Mouse (Mus musculus): ENCODE measurements around the gene Mycn. TPM values are rescaled to one million over a fixed set of nuclear protein-coding genes. Genes with fewer than 3 reads are reported as not detected.

Mycn gene
- polyA plus RNA-seq, 1 experiment, result 1.4 TPM

GRCm38 (mm10) chr12:12906771-12907170 is 34.9 kb downstream of the Mycn start:
- no peaks in the 10 kb centered on the region for H3K36me3 ChIP-seq (ENCODE audit: control insufficient read depth, insufficient read depth, low read length)
- H3K27me3 ChIP-seq (ENCODE audit: control insufficient read depth, insufficient read depth, low read length), result no peaks in the 10 kb centered on the region
- H3K4me1 ChIP-seq (ENCODE audit: control insufficient read depth, insufficient read depth, insufficient read length), result no peaks in the 10 kb centered on the region
- no peak overlapping the region for H3K27ac ChIP-seq (ENCODE audit: insufficient read depth, low read length)
- no peak overlapping the region for H3K4me3 ChIP-seq (ENCODE audit: extremely low read depth, insufficient read depth, insufficient read length)
- TF ChIP-seq CTCF (IDR thresholded peaks at IDR 0.05; ENCODE audit: extremely low read depth, insufficient read depth, insufficient read length, insufficient replicate concordance), result no peak
- DNase-seq (ENCODE audit: low read depth in 1 of 2, low spot score in 2 of 2), result no peak
- 72% methylated on average over 6 of the region's 6 CpGs for WGBS

- no peaks in the 10 kb centered on the region for H3K4me1 ChIP-seq (ENCODE audit: control insufficient read depth, insufficient read depth, insufficient read length)
- no peak overlapping the region for H3K4me3 ChIP-seq (ENCODE audit: extremely low read depth, insufficient read depth, insufficient read length)
- no peak for TF ChIP-seq CTCF (IDR thresholded peaks at IDR 0.05; ENCODE audit: extremely low read depth, insufficient read depth, insufficient read length, insufficient replicate concordance)
- TF ChIP-seq POLR2A (IDR thresholded peaks at IDR 0.05; ENCODE audit: low read depth, low read length), result no peak
- no peak overlapping the region for H3K27ac ChIP-seq (ENCODE audit: insufficient read depth, low read length)
- no peak for DNase-seq (ENCODE audit: low read depth in 1 of 2, low spot score in 2 of 2)
- H3K27me3 ChIP-seq (ENCODE audit: control insufficient read depth, insufficient read depth, low read length), result no peaks in the 10 kb centered on the region
- H3K36me3 ChIP-seq (ENCODE audit: control insufficient read depth, insufficient read depth, low read length), result no peaks in the 10 kb centered on the region
- 78% methylated on average over 8 of the region's 8 CpGs for WGBS
Measured at GRCm38 (mm10) chr12:12906321-12906720, 35.4 kb downstream of the Mycn start.

GRCm38 (mm10) chr12:12905117-12905516 is 36.6 kb downstream of the Mycn start:
- TF ChIP-seq CTCF (IDR thresholded peaks at IDR 0.05; ENCODE audit: extremely low read depth, insufficient read depth, insufficient read length, insufficient replicate concordance) (no peak), POLR2A (IDR thresholded peaks at IDR 0.05; ENCODE audit: low read depth, low read length) (no peak)
- Histone ChIP-seq H3K4me1 (ENCODE audit: control insufficient read depth, insufficient read depth, insufficient read length) (no peaks in the 10 kb centered on the region), H3K4me3 (ENCODE audit: extremely low read depth, insufficient read depth, insufficient read length) (no peak overlapping the region), H3K27ac (ENCODE audit: insufficient read depth, low read length) (no peak overlapping the region), H3K27me3 (ENCODE audit: control insufficient read depth, insufficient read depth, low read length) (no peaks in the 10 kb centered on the region), H3K36me3 (ENCODE audit: control insufficient read depth, insufficient read depth, low read length) (no peaks in the 10 kb centered on the region)
- DNase-seq (ENCODE audit: low read depth in 1 of 2, low spot score in 2 of 2), result no peak
- WGBS, result 49% methylated on average over 6 of the region's 6 CpGs

DNA sequence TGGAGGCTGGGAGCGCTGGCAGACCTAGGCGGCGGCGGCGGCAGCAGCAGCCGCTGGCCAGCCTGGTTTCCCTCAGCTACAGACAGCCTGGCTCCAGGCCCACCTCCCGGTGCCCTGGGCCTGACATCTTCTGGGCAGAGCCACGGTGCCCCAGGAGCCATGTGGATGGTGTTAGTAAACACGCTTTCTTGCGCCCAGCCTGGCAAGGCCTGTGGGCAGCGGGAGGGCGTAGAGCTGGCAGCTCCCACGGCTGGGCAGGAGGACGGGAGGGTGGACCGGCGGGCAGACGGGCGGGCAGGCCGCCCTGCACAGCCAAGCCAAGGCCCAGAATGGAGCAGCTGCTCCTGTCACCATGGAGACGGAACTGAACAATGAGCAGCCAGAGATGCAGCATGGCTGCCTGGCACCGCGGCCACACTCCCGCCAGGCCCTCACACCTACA is 37.2 kb downstream of the Mycn start:
- Histone ChIP-seq H3K27ac (ENCODE audit: insufficient read depth, low read length) (no peak overlapping the region), H3K4me3 (ENCODE audit: extremely low read depth, insufficient read depth, insufficient read length) (no peak overlapping the region), H3K27me3 (ENCODE audit: control insufficient read depth, insufficient read depth, low read length) (no peaks in the 10 kb centered on the region), H3K4me1 (ENCODE audit: control insufficient read depth, insufficient read depth, insufficient read length) (no peaks in the 10 kb centered on the region), H3K36me3 (ENCODE audit: control insufficient read depth, insufficient read depth, low read length) (no peaks in the 10 kb centered on the region)
- 69% methylated on average over 23 of the region's 23 CpGs for WGBS
- no peak for TF ChIP-seq CTCF (IDR thresholded peaks at IDR 0.05; ENCODE audit: extremely low read depth, insufficient read depth, insufficient read length, insufficient replicate concordance)
- TF ChIP-seq POLR2A (IDR thresholded peaks at IDR 0.05; ENCODE audit: low read depth, low read length), result no peak
- no peak for DNase-seq (ENCODE audit: low read depth in 1 of 2, low spot score in 2 of 2)

DNA sequence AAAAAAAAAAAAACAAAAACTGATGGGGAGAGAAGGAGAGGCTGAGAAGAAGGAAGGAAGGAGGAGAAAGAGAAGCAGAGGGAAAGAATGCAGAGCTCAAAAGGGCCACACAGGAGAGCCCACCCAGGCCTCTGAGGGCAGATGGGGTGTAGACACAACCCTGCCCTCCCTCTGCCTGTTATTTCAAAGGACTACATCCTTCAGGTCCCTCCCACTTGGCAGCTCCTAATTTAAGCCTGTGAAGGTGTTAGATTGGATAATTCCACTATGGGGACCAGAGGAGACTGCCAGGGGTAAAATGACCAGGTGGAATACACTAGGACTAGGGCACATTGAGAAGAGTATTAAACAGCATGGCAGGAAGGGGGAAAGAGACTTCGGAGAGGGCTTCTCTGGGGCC is 37.6 kb downstream of the Mycn start:
- 40% methylated on average over 1 of the region's 1 CpGs for WGBS
- Histone ChIP-seq H3K4me1 (ENCODE audit: control insufficient read depth, insufficient read depth, insufficient read length) (no peaks in the 10 kb centered on the region), H3K27me3 (ENCODE audit: control insufficient read depth, insufficient read depth, low read length) (no peaks in the 10 kb centered on the region), H3K4me3 (ENCODE audit: extremely low read depth, insufficient read depth, insufficient read length) (no peak overlapping the region), H3K36me3 (ENCODE audit: control insufficient read depth, insufficient read depth, low read length) (no peaks in the 10 kb centered on the region), H3K27ac (ENCODE audit: insufficient read depth, low read length) (no peak overlapping the region)
- TF ChIP-seq CTCF (IDR thresholded peaks at IDR 0.05; ENCODE audit: extremely low read depth, insufficient read depth, insufficient read length, insufficient replicate concordance), result no peak
- TF ChIP-seq POLR2A (IDR thresholded peaks at IDR 0.05; ENCODE audit: low read depth, low read length), result no peak
- no peak for DNase-seq (ENCODE audit: low read depth in 1 of 2, low spot score in 2 of 2)

GRCm38 (mm10) chr12:12902403-12902802 is 39.3 kb downstream of the Mycn start:
- Histone ChIP-seq H3K27ac (ENCODE audit: insufficient read depth, low read length) (no peak overlapping the region), H3K36me3 (ENCODE audit: control insufficient read depth, insufficient read depth, low read length) (no peaks in the 10 kb centered on the region), H3K4me3 (ENCODE audit: extremely low read depth, insufficient read depth, insufficient read length) (no peak overlapping the region), H3K27me3 (ENCODE audit: control insufficient read depth, insufficient read depth, low read length) (no peaks in the 10 kb centered on the region), H3K4me1 (ENCODE audit: control insufficient read depth, insufficient read depth, insufficient read length) (no peaks in the 10 kb centered on the region)
- no peak for DNase-seq (ENCODE audit: low read depth in 1 of 2, low spot score in 2 of 2)
- no peak for TF ChIP-seq POLR2A (IDR thresholded peaks at IDR 0.05; ENCODE audit: low read depth, low read length)
- TF ChIP-seq CTCF (IDR thresholded peaks at IDR 0.05; ENCODE audit: extremely low read depth, insufficient read depth, insufficient read length, insufficient replicate concordance), result no peak
- WGBS, result 83% methylated on average over 1 of the region's 1 CpGs

GRCm38 (mm10) chr12:12898356-12899126 is 43.2 kb downstream of the Mycn start:
- 85% methylated on average over 2 of the region's 2 CpGs for WGBS

More at GRCm38 (mm10) chr12:12898356-12899126, 43.2 kb downstream of the Mycn start:
- H3K27me3 ChIP-seq (ENCODE audit: control insufficient read depth, insufficient read depth, low read length), result no peaks in the 10 kb centered on the region
- DNase-seq (ENCODE audit: low read depth in 1 of 2, low spot score in 2 of 2), result no peak
- no peaks in the 10 kb centered on the region for H3K36me3 ChIP-seq (ENCODE audit: control insufficient read depth, insufficient read depth, low read length)
- no peak for TF ChIP-seq POLR2A (IDR thresholded peaks at IDR 0.05; ENCODE audit: low read depth, low read length)
- no peak for TF ChIP-seq CTCF (IDR thresholded peaks at IDR 0.05; ENCODE audit: extremely low read depth, insufficient read depth, insufficient read length, insufficient replicate concordance)
- H3K27ac ChIP-seq (ENCODE audit: insufficient read depth, low read length), result no peak overlapping the region
- no peaks in the 10 kb centered on the region for H3K4me1 ChIP-seq (ENCODE audit: control insufficient read depth, insufficient read depth, insufficient read length)
- no peak overlapping the region for H3K4me3 ChIP-seq (ENCODE audit: extremely low read depth, insufficient read depth, insufficient read length)
